Mouse (Mus musculus) stomach, adult 2 months (tissue): ENCODE results near the gene Fgf2. TPM values are rescaled to one million over a fixed set of nuclear protein-coding genes. Genes with fewer than 3 reads are reported as not detected.

Experiments used
- polyA plus RNA-seq: library from polyadenylated mRNA; depleted of rRNA; stranded (reverse); fragments of >200 nt; gene quantifications from 2 replicates; pipeline ENCODE4 v1.2.3, GENCODE M21; 2012; rRNA removed

Fgf2 gene
- polyA plus RNA-seq: 0.38 and 0.71 TPM in 2 replicates

DNA sequence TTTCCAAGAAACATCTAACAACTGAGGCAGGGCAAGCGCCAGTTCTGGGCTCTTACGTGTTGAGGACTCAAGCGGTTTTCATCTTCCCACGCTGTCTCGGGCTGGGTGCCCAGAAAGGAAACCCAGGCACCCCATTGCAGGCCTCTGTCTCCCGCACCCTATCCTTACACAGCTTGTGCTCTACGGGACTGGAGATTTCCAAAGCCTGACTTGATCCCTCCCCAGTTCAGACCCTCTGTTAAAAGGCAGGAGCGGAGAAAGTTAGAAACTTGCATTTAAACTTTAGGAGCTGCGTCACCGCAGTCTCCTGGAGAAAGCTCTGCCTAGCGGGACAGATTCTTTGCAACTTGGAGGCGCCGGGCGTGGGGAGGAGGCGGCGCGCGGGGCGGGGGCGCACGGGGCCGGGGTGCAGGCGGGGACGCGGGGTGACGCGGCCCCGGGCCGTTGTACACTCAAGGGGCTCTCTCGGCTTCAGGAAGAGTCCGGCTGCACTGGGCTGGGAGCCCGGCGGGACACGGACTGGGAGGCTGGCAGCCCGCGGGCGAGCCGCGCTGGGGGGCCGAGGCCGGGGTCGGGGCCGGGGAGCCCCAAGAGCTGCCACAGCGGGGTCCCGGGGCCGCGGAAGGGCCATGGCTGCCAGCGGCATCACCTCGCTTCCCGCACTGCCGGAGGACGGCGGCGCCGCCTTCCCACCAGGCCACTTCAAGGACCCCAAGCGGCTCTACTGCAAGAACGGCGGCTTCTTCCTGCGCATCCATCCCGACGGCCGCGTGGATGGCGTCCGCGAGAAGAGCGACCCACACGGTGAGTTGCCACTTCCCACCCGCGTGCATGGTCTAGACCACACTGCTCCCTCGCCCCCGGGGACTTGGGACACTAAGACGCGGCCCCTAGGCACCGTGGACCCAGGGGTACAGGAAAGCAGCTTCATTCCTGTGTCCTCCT, at the start of gene Fgf2:
TSS of gene Fgf2 (plus strand) at position 126 of the 945 bp plus-strand sequence.

DNA sequence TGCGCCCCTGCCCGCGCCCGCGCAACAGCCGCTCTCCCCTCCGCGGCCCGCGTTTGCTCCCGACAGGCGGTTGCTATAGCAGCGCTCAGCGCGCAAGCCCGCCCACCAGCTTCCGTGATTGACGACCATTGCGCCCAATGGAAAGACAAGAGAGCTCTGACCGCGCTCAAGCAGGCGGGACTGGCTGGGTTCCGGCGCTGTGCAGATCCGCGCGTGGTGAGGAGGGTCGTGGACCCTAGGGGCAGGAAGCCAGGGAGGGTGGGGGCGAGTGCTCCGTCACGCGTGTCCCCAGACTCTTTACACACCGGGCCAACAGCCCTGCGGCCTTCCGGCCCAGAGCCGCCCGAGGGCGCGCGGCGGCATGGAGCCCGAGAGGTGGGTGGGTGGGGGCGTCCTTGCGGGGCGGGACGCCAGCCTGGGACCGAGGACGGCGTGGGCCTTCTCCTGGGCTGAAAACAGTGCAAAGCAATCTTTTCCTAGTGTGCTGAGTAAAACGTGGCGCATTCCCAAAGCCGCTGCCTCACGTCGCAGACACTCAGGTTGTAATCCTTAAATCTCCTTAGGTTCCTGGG, 35.7 kb upstream of the Fgf2 start, which contains the start of the genes Bbs12 and Cetn4:
TSS of gene Bbs12 (plus strand) at position 185 of the 572 bp plus-strand sequence.
TSS of gene Cetn4 (minus strand) at position 339 of the 572 bp plus-strand sequence.

DNA sequence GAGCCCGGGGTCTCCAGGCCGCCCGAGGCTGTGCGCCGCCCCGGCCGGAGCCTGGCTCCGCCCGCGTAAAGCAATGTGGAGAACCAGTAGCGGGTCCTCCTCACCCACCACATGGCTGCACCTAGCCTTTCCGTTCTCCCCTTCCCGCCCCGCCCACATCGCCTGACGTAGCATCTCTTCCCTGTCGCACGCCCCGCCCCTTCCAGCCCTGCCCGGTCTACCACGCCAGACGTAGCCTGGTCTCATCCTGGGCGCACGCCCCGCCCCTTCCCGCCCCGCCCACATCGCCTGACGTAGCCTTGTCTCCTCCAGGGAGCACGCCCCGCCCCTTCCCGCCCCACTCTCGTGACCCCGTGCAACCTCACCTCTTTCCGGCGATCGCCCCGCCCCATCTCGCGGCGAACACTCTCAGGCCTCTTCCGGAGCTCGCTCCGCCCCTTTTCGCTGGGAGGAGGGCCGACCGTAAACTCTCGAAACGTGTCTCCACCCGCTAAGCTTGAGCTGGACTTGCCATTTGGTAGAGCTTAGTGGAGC, 71.4 kb downstream of the Fgf2 start, which contains the start of gene Spata5:
TSS of gene Spata5 (plus strand) at position 439 of the 534 bp plus-strand sequence.

DNA sequence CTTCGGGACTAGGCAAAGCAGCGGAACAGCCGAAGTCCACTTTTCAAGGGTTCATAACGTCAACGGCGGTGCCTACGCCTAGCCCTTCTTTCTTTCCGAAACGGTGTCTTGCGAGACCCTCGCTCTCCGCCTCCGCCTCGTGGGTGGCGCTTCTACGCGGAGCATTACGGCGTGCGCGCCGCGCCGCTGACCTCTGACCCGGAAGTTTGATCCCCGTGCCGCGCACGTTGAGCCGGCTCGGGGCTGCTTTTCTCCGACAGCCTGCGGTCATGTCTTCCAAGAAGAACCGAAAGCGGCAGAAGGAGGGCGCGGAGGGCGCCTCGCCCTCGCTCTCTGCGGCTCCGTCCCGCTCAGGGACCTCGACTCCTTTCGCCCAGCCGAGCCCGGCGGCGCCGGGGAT, 71.9 kb downstream of the Fgf2 start, which contains the start of gene Nudt6:
TSS of gene Nudt6 (minus strand) at position 140 of the 400 bp plus-strand sequence.

Other genes starting within 250 kb of the Fgf2 start
- not detected in 2 replicates for gene Il2, start 222.4 kb upstream of the Fgf2 start, polyA plus RNA-seq
- gene Il21, start 115.7 kb upstream of the Fgf2 start, polyA plus RNA-seq: not detected in 2 replicates
- gene Bbs12, start 35.8 kb upstream of the Fgf2 start, polyA plus RNA-seq: 0.03 and 0.23 TPM in 2 replicates
- gene Cetn4, start 35.6 kb upstream of the Fgf2 start, polyA plus RNA-seq: 0.04 TPM in 1 of 2 replicates, not detected in the other
- 0.19 and 0.59 TPM in 2 replicates for gene Spata5, start 71.5 kb downstream of the Fgf2 start, polyA plus RNA-seq
- gene Nudt6, start 71.9 kb downstream of the Fgf2 start, polyA plus RNA-seq: 9.3 and 17.9 TPM in 2 replicates